Mouse (Mus musculus): Measurements from ENCODE around the gene Gm21750. TPM values are rescaled to one million over a fixed set of nuclear protein-coding genes. Genes with fewer than 3 reads are reported as not detected.
"Not testable (repeated sequence)": the region's sequence is repeated elsewhere in the genome, so short reads cannot be mapped to it uniquely, and the experiment has no call there.

The Gm21750 gene
- polyA plus RNA-seq (2015; fragmentation: Nextera tagmentation; extraction: Ambion mirVana): not detected in 2 replicates

- not testable (repeated sequence) for DNase-seq (ENCODE audit: low spot score)
These were observed at the start of gene Gm21750 for GRCm38 (mm10) chr14:73660925-73661324. Gm21750 (plus strand) TSS chr14:73661225.

GRCm38 (mm10) chr14:73614961-73615360, 46.1 kb upstream of the Gm21750 start:
- not testable (repeated sequence) for DNase-seq (ENCODE audit: low spot score)

GRCm38 (mm10) chr14:73620880-73621279, 40.1 kb upstream of the Gm21750 start:
- DNase-seq (ENCODE audit: low spot score): no peak

GRCm38 (mm10) chr14:73622988-73623387, 38.0 kb upstream of the Gm21750 start:
- DNase-seq (ENCODE audit: low spot score): no peak

GRCm38 (mm10) chr14:73625469-73625868, 35.6 kb upstream of the Gm21750 start:
- no peak for DNase-seq (ENCODE audit: low spot score)

GRCm38 (mm10) chr14:73631511-73631910, 29.5 kb upstream of the Gm21750 start:
- DNase-seq (ENCODE audit: low spot score): no peak

- no peak for DNase-seq (ENCODE audit: low spot score)
These were observed 28.3 kb upstream of the Gm21750 start for GRCm38 (mm10) chr14:73632648-73633263.

GRCm38 (mm10) chr14:73634356-73634755, 26.7 kb upstream of the Gm21750 start:
- DNase-seq (ENCODE audit: low spot score): no peak

GRCm38 (mm10) chr14:73637460-73637859, 23.6 kb upstream of the Gm21750 start:
- DNase-seq (ENCODE audit: low spot score): peak; percentile 18

- DNase-seq (ENCODE audit: low spot score): no peak
These were observed 10.8 kb upstream of the Gm21750 start for GRCm38 (mm10) chr14:73650179-73650578.

GRCm38 (mm10) chr14:73670091-73670490, 9.1 kb downstream of the Gm21750 start:
- DNase-seq (ENCODE audit: low spot score): no peak

- no peak for DNase-seq (ENCODE audit: low spot score)
These were observed 26.7 kb downstream of the Gm21750 start for GRCm38 (mm10) chr14:73687726-73688125.

- DNase-seq (ENCODE audit: low spot score): no peak
These were observed 27.4 kb downstream of the Gm21750 start for GRCm38 (mm10) chr14:73688427-73688826.

GRCm38 (mm10) chr14:73700256-73700655, 39.2 kb downstream of the Gm21750 start:
- no peak for DNase-seq (ENCODE audit: low spot score)

GRCm38 (mm10) chr14:73709412-73710110, 48.5 kb downstream of the Gm21750 start:
- no peak for DNase-seq (ENCODE audit: low spot score)

Other genes starting within 250 kb of the Gm21750 start
- 80.7 and 90.5 TPM in 2 replicates for gene Med4, start 151.2 kb upstream of the Gm21750 start, polyA plus RNA-seq (2015; fragmentation: Nextera tagmentation; extraction: Ambion mirVana)
- 90.3 and 90.9 TPM in 2 replicates for gene Sucla2, start 135.9 kb upstream of the Gm21750 start, polyA plus RNA-seq (2015; fragmentation: Nextera tagmentation; extraction: Ambion mirVana)
- 8.8 and 9.4 TPM in 2 replicates for gene Nudt15, start 113.0 kb upstream of the Gm21750 start, polyA plus RNA-seq (2015; fragmentation: Nextera tagmentation; extraction: Ambion mirVana)

Measured in thymus, postnatal 0 days (tissue).